Mouse (Mus musculus): ENCODE measurements around the gene Zbtb16.

Zbtb16 gene

GRCm38 (mm10) chr9:48731651-48732536 is 104.1 kb downstream of the Zbtb16 start:
- DNase-seq (ENCODE audit: inconsistent age in 2 of 2, low spot score in 1 of 2): no peak

DNA sequence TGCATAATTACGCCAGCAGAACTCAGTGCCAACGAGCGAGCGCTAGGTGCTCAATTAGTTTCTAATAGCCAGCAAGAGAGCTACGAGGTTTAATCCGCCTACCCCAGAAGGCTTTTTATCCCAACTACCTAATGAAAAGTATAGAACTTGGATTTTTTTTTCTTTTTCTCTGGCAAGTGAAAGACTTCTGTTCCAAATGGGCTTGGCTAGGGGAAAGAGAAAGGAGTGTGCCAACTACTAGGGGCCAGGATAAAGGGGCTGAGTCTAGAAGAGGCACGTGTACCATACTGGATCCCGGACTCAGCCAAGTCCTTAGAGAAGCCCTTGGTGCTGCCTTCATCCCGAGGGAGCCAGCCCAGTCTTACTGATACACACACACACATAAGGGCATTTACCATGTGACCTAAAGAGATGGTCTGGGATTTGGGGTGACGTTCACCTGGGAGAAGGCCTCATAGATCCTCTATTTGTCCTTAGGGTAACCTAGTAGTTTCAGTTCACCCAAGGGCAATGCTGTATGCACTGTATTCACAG is 105.5 kb downstream of the Zbtb16 start:
- DNase-seq (ENCODE audit: inconsistent age in 2 of 2, low spot score in 1 of 2): no peak

DNA sequence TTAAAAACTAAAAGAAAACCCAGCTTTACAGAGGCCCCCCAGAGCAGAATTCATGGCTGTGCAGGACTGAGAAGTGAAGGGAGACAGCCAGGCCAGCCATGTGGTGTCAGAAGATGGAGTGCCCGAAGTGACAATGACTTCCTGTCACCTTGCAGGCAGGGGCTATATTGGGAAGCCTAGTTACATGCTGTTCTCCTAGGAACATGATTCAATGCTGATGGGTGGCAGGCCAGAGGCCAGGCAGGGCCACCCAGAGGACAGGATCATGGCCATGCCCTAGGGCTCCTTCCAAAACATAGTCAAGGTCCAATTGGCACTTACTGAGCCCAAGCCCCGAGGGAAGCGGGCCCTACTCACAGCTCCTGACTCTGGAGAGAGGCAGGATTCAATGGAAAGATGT is 106.6 kb downstream of the Zbtb16 start:
- DNase-seq (ENCODE audit: inconsistent age in 2 of 2, low spot score in 1 of 2): peak; percentile 82 to 86

DNA sequence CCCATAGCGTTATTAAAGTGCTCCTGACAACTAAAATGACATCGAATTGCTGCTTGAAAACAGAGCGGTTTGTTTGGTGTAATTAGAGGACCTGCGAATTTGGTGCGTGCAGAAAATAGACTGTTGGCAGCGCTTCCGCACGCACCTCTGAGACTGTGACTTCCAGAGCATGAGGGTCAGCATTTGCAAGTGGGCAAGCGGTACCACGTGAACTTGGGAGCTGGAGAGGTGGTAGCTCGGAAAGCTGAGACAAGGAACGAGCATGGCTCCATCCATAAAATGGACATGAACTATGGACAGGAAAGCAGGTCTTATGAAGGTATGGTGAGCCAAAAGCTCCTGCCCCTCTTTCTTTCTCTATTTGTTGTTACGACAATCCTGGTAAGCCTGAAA is 107.3 kb downstream of the Zbtb16 start:
- DNase-seq (ENCODE audit: inconsistent age in 2 of 2, low spot score in 1 of 2): no peak

DNA sequence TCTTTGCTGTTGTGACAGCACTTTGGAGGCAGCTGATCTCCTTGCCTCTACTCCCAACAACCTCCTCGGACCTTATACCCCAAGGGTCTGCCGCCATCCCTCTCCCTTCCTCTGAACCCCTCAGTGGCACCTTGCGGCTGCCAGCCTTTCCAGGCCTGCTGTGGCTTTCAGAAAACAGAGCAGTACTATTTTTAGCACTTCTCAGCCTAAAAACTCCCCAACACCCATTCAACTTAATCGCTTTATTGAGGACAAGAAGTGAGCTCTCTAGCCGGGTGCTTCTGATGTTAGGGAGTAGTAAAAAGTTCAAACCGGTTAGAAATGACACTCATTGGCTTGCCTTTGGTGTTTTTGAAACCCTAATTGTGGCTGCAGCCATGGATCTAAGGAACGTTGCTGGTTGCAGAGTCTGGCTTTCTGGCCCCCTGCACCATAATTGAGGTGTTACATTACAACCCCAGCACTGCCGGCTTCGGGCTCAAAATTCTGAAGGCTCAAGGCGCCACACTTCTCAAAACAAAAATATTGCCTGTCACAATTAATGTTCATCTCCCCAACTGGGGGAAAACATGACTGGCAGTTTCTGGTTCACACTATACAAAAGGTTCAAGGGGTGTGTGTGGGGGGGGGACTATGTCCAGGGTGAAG is 107.8 kb downstream of the Zbtb16 start:
- no peak for DNase-seq (ENCODE audit: inconsistent age in 2 of 2, low spot score in 1 of 2)

- no peak for DNase-seq (ENCODE audit: inconsistent age in 2 of 2, low spot score in 1 of 2)
These were observed 109.7 kb downstream of the Zbtb16 start for GRCm38 (mm10) chr9:48726341-48726740.

DNA sequence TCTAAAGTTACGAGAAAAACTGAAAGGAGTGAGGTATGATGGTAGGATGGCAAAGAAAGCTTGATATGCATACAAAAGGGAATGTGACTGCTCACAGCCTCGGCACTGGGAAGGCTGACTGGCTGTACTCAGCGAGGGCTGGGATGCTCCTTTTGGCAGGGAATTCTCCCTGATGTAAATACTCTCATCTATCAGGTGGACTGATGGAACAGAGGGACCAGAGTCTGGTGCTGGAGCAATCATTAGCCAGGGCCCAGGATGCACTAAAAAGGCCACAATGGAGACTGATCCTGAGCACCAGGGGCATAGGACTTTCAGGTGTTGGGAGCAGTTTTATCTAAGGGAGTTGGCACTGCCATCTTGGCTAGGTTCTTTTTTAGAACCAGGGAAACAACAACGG is 110.1 kb downstream of the Zbtb16 start:
- DNase-seq (ENCODE audit: inconsistent age in 2 of 2, low spot score in 1 of 2): no peak

DNA sequence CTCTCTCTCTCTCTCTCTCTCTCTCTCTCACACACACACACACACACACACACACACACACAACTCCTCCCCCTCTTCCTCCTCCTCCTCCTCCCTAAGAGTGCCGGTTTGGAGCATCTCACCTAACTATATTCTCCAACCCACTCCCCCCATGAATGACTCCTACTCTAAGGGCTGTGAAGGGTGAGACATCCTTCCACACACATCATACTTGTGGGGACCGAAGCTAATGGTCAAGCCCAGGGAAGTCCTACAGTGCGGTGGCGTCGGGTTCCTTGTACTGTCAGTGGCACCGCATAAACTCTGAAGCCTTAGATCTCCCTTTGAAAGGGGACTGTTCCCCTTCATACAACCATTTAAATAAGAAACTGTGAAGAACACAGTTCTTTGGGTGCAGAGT is 110.9 kb downstream of the Zbtb16 start:
- no peak for DNase-seq (ENCODE audit: inconsistent age in 2 of 2, low spot score in 1 of 2)

GRCm38 (mm10) chr9:48724733-48725132 is 111.3 kb downstream of the Zbtb16 start:
- no peak for DNase-seq (ENCODE audit: inconsistent age in 2 of 2, low spot score in 1 of 2)

- DNase-seq (ENCODE audit: inconsistent age in 2 of 2, low spot score in 1 of 2): peak; percentile 86 to 93
These were observed 112.3 kb downstream of the Zbtb16 start for GRCm38 (mm10) chr9:48723511-48724304.

DNA sequence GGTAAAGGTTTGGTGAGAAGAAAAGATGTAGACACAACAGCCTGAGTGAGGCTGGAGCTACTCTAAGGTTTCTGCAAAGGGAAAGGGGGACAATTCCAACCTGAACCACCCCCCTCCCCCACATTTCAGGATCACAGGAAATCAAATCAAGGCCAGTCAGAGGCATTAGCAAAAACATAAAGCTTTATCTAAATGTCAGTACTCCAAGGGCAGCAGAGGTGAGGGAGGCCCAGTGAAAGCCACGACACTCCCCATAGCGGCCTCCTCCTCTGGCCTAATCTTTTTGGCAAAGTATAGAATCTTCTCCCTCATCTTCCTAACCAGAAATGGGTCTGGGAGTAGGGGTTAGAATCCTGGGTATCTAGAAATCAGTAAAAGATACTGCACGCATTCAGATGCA is 113.0 kb downstream of the Zbtb16 start:
- peak in 1 of 2 experiments; percentile 62 for DNase-seq (ENCODE audit: inconsistent age in 2 of 2, low spot score in 1 of 2)

DNA sequence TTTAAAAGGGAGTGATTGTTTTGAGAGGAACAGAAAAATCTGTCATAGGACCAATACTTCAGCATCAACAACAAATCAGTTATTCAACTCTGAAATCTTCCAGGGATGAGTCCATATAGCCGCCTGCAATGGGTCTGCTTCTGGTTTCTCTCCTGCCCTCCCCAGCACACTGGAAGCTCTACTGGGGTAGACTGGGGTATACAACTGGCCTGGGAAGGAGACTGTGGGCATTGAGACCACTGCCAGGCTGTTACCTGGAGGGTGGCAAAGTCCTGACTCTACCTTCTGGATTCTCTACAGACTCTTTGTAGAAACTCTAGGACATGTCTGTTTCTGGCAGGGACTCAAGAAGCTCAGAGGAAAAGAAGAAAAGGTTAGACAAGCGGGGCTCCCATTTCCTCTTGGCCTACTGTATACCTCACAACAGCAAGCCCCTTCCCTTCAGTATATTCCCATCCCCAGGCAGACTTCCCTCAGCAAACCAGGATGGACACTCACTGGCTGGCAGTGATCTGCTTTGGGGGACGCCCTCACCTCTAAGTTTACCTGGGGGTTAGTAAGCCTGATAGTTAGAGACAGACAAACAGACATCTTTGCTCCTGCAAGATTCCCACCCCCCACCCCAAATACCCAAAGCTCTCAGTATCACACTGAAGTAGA is 113.6 kb downstream of the Zbtb16 start:
- DNase-seq (ENCODE audit: inconsistent age in 2 of 2, low spot score in 1 of 2): no peak

GRCm38 (mm10) chr9:48721655-48722054 is 114.4 kb downstream of the Zbtb16 start:
- DNase-seq (ENCODE audit: inconsistent age in 2 of 2, low spot score in 1 of 2): no peak

DNA sequence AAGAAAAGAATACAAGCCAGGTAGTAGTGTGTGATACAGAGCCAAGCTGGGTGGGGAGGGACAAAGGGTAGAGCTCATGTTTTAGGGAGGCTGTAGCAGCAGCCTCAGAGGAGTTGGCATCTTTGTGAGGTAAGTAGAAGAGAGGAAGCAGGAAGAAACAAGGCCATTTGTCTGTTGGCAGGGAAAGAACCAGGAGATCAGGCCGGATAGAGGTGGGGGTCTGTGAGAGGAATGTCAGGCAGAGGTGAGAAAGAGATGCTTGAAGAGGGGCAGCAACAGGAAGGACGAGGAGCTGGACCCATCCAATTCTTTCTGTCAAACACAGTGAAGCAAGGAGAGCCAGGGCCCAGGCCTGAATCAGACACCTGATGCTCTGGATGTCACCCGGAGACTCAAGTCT is 114.8 kb downstream of the Zbtb16 start:
- DNase-seq (ENCODE audit: inconsistent age in 2 of 2, low spot score in 1 of 2): no peak

DNA sequence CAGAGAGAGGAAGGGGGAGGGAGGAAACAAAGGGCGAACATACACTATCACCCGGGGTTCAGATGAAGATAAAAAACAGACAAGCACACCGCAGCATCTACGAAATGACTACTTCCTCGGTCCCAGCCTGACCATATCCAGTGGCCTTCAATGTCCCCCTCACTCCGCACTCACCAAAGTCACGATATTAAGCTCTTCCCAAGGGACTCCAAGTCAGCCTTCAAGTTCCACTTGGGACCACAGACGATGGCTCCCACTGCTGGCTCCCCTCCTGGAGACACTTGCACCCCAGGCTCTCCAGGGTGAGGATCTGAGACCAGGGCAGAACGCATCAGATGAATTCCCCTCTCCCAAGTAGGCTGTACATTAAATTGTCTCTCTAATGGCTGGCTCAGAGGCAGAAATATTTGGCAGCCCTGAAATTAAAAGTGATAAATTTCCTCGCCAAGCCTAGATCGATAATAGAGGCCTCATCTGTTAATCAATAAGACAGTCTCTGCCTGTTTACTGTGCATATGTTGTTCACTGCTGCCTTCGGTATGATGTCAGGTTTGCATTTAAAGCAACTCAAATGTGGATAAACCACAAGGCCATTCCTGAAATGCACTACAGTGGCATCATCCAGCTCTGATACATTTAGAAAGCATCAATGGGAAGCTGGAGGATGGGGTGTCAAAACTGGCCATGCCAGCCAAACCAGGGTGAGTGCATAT is 115.6 kb downstream of the Zbtb16 start:
- DNase-seq (ENCODE audit: inconsistent age in 2 of 2, low spot score in 1 of 2): no peak

DNA sequence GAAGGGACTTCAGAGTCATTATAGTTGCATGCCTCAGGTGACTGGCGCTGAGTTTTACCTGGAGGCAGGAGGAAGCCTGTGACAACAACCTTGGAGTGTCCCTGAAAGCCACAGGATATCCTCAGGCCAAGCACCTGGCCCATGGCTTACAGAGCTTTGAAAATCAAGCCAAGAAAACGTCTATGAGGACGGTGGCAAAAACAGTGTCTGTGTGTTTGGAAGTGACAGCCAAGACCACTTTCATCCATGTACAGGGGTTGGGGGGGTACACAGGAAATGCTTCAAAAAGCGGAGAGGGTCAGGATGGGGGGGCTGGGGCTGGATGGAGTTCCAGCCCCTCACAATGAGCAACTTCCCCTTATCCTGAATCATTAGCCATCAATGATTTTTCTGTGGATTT is 116.4 kb downstream of the Zbtb16 start:
- no peak for DNase-seq (ENCODE audit: inconsistent age in 2 of 2, low spot score in 1 of 2)

DNA sequence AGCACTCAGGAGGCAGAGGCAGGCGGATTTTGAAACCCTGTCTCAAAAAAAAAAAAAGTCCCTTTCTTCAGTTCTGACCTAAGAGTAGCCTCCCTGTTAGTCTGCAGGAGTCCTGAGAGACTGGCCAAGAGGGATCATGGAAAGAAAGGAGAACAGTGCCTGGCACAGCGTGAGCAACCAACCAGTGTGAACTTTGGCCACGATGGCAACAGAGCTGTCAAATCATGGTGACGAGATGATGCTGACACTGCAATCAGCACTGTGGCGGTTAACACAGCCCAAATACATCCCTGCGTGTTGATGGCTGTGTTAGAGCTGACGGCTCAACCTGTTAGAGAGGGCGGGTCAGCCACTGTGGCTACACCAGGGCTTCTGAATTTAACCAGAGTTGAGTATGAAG is 119.5 kb downstream of the Zbtb16 start:
- DNase-seq (ENCODE audit: inconsistent age in 2 of 2, low spot score in 1 of 2): peak in 1 of 2 experiments; percentile 32

GRCm38 (mm10) chr9:48715042-48715441 is 121.0 kb downstream of the Zbtb16 start:
- DNase-seq (ENCODE audit: inconsistent age in 2 of 2, low spot score in 1 of 2): no peak

DNA sequence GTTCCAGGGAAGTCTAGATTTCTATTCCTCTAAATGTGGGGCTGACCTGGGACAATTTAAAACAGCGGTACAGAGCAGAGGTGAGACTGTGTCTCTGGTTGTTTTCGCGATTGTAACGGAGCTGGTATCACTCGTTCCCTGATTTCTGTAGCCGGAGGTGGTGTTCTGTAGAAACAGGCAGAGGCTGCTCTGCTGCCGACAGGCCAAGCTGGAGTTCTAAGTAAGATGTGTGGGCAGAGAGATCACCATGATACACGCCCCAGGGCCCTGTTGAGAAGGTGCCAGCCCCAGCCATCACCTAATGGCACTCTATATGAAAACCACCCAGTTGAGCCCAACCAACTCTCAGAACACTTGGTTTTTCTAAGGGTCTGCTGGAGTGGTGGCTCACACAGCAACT is 122.2 kb downstream of the Zbtb16 start:
- DNase-seq (ENCODE audit: inconsistent age in 2 of 2, low spot score in 1 of 2): no peak
